Mouse (Mus musculus) embryonic facial prominence, embryonic 10.5 days (tissue): Measurements from ENCODE around the gene Cd5. TPM values are rescaled to one million over a fixed set of nuclear protein-coding genes. Genes with fewer than 3 reads are reported as not detected.

ENCODE experiments used
- DNase-seq: peaks from one replicate; pipeline ENCODE4 v3.0.0-alpha.2; 2017; ENCODE audit warnings: low spot score
- H3K27ac ChIP-seq: fragments of 300-500 bp; sonication (generic); replicated peaks from 2 replicates; pipeline ENCODE4 v1.5.1; 2016; ENCODE audit warnings: mild to moderate bottlenecking
- H3K27me3 ChIP-seq: fragments of 300-500 bp; sonication (generic); replicated peaks from 2 replicates; pipeline ENCODE4 v1.6.1; 2016; ENCODE audit warnings: low read depth, mild to moderate bottlenecking; ENCODE audit not compliant: poor library complexity, severe bottlenecking
- H3K36me3 ChIP-seq: fragments of 300-500 bp; sonication (generic); replicated peaks from 2 replicates; pipeline ENCODE4 v1.6.1; 2016; ENCODE audit warnings: mild to moderate bottlenecking, moderate library complexity
- H3K4me1 ChIP-seq: fragments of 300-500 bp; sonication (generic); 2 replicates; pipeline ENCODE4 v1.6.1; 2016
- H3K4me3 ChIP-seq: fragments of 300-500 bp; sonication (generic); 2 replicates; pipeline ENCODE4 v1.5.1; 2016; ENCODE audit warnings: mild to moderate bottlenecking, moderate library complexity
- H3K9me3 ChIP-seq: fragments of 300-500 bp; sonication (generic); 2 replicates; pipeline ENCODE4 v1.6.1; 2016; ENCODE audit warnings: mild to moderate bottlenecking
- WGBS: fragments of 180-500 bp; shearing (Covaris S2); methylation state at CpG from one replicate; pipeline ENCODE4 v1.1.7; 2016; 5-methylcytosine and 5-hydroxymethylcytosine counted together
- polyA plus RNA-seq: library from polyadenylated mRNA; unstranded; fragments of >200 nt; fragmentation: Nextera tagmentation; extraction: Ambion mirVana; gene quantifications from 2 replicates; pipeline ENCODE4 v1.2.1, GENCODE M21; 2016

The Cd5 gene
- polyA plus RNA-seq, 1 experiment from 2014 or later: 0.15 TPM

- Histone ChIP-seq H3K9me3 (no peaks in the 10 kb centered on the region), H3K27me3 (0 out of 2 replicates have a peak, but pooled peaks cover 5% of the 10 kb centered on the region), H3K4me1 (no peaks in the 10 kb centered on the region), H3K4me3 (no peak overlapping the region), H3K36me3 (no peaks in the 10 kb centered on the region), H3K27ac (no peak overlapping the region)
- DNase-seq: no peak
- WGBS: 78% methylated on average over 12 of the region's 12 CpGs
Observed at GRCm38 (mm10) chr19:10769429-10770195, 30.8 kb upstream of the Cd5 start.

- Histone ChIP-seq H3K27ac (no peak overlapping the region), H3K4me3 (no peak overlapping the region), H3K4me1 (no peaks in the 10 kb centered on the region), H3K36me3 (no peaks in the 10 kb centered on the region), H3K9me3 (no peaks in the 10 kb centered on the region), H3K27me3 (0 out of 2 replicates have a peak, but pooled peaks cover 3% of the 10 kb centered on the region)
- 73% methylated on average over 6 of the region's 6 CpGs for WGBS
- no peak for DNase-seq
Observed at GRCm38 (mm10) chr19:10768694-10769428, 30.1 kb upstream of the Cd5 start.

GRCm38 (mm10) chr19:10767631-10768030, 28.8 kb upstream of the Cd5 start:
- 85% methylated on average over 10 of the region's 10 CpGs for WGBS
- Histone ChIP-seq H3K36me3 (no peaks in the 10 kb centered on the region), H3K27me3 (no peaks in the 10 kb centered on the region), H3K4me3 (no peak overlapping the region), H3K27ac (no peak overlapping the region), H3K9me3 (no peaks in the 10 kb centered on the region), H3K4me1 (no peaks in the 10 kb centered on the region)
- DNase-seq: no peak

GRCm38 (mm10) chr19:10763381-10764031, 24.7 kb upstream of the Cd5 start:
- DNase-seq: no peak
- 87% methylated on average over 21 of the region's 21 CpGs for WGBS
- H3K4me1 ChIP-seq: 0 out of 2 replicates have a peak, but pooled peaks cover 2% of the 10 kb centered on the region
- H3K27me3 ChIP-seq: no peaks in the 10 kb centered on the region
- H3K36me3 ChIP-seq: no peaks in the 10 kb centered on the region
- no peaks in the 10 kb centered on the region for H3K9me3 ChIP-seq
- no peak overlapping the region for H3K4me3 ChIP-seq
- H3K27ac ChIP-seq: no peak overlapping the region

- H3K9me3 ChIP-seq: no peaks in the 10 kb centered on the region
- no peak overlapping the region for H3K4me3 ChIP-seq
- no peak for DNase-seq
- no peak overlapping the region for H3K27ac ChIP-seq
- H3K36me3 ChIP-seq: no peaks in the 10 kb centered on the region
- no peaks in the 10 kb centered on the region for H3K27me3 ChIP-seq
- H3K4me1 ChIP-seq: 0 out of 2 replicates have a peak, but pooled peaks cover 6% of the 10 kb centered on the region
- 85% methylated on average over 6 of the region's 6 CpGs for WGBS
Observed at GRCm38 (mm10) chr19:10762468-10762867, 23.7 kb upstream of the Cd5 start.

DNA sequence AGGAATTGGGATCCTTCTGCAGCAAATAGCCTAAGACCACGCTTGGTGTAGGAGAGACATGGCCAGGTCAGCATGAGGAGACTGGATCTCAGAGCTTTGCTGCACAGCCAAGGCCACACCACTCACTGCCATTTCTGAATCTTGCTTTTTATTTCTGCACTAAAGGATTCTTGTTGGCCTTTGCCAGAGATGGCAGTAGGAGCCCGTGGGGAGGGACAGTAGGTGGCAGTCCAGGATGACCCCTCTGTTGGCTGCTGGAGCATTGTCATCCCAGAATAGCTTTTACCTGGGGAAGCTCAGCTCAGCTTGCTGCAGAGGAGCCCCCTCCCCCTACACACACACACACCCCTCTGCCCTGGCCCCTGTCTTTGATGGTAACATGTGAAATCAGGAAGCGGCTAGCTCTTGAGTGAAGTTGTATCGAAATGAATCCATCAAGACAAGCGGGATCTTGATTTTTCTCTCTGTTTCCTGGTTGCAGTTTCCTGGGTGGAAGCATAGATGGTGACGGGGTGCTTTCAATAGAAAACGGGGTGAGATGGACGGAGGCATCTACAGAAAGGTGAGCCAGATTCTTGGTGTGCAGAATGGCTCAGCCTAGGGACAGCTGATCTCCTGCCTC, 23.1 kb upstream of the Cd5 start:
- Histone ChIP-seq H3K4me3 (no peak overlapping the region), H3K27ac (no peak overlapping the region), H3K27me3 (no peaks in the 10 kb centered on the region), H3K36me3 (no peaks in the 10 kb centered on the region), H3K4me1 (0 out of 2 replicates have a peak, but pooled peaks cover 6% of the 10 kb centered on the region), H3K9me3 (no peaks in the 10 kb centered on the region)
- no peak for DNase-seq
- WGBS: 88% methylated on average over 8 of the region's 8 CpGs

DNA sequence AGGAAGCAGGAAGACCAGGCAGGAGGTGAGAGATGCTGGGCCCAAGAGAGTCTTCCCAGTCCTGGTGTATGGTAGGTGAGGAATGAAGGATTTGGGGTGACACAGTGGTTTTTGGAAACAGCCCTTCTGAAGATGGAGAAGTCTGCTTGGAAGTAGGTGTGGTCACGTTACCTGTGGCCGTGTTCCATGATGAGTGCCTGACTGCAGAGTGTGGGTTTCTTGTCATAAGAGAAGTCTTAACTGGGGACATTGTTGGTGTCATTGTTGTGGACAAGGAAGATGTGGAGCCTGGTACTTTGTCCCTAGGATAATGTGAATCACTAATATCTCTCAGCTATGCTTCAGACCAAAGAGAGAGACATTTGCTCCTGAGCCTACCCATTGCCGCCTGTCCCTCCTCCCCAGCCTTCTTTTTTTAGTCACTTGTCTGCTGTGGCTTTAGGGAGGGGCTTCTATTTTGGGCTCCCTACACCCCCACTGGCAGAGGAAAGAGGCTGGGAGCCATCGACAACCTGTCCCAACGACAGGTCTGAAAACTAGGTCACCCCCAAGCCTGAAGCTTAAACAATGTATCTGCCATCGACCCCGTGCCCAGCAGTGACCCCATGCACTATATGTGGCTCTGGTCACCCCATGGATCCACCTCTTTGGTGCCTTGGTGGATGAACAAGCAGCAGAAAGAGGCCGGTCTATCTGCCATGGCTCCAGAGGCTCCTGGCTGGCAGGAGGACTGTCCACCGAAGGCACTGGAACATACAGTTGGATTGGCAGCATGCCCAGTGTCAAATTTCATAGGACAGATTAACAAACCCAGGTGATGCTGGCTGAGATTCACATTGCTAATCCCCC, 21.4 kb upstream of the Cd5 start:
- H3K9me3 ChIP-seq: no peaks in the 10 kb centered on the region
- H3K27me3 ChIP-seq: no peaks in the 10 kb centered on the region
- 0 out of 2 replicates have a peak, but pooled peaks cover 6% of the 10 kb centered on the region for H3K4me1 ChIP-seq
- H3K36me3 ChIP-seq: no peaks in the 10 kb centered on the region
- DNase-seq: no peak
- no peak overlapping the region for H3K27ac ChIP-seq
- no peak overlapping the region for H3K4me3 ChIP-seq
- 85% methylated on average over 9 of the region's 9 CpGs for WGBS

DNA sequence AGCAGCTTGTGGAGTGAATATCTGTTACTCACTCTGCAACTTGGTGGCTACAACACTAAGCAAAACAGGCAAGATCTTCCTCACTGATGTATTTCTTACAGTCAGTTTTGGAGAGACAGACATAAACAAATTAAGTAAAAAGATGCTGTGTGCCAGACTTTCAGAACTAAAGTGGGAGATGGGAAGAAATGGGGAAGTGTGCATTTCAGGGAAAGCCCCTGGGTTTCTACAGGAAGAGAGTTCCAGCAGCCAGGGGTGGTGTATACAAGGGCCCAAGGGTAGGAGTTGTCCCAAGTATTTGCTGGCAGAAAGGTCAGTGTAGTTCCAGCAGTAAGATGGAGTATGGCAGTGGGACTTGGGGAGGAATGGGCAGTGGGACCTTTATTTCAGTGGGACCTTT, 20.7 kb upstream of the Cd5 start:
- DNase-seq: no peak
- Histone ChIP-seq H3K9me3 (no peaks in the 10 kb centered on the region), H3K4me3 (no peak overlapping the region), H3K27me3 (no peaks in the 10 kb centered on the region), H3K36me3 (no peaks in the 10 kb centered on the region), H3K27ac (no peak overlapping the region), H3K4me1 (0 out of 2 replicates have a peak, but pooled peaks cover 6% of the 10 kb centered on the region)

DNA sequence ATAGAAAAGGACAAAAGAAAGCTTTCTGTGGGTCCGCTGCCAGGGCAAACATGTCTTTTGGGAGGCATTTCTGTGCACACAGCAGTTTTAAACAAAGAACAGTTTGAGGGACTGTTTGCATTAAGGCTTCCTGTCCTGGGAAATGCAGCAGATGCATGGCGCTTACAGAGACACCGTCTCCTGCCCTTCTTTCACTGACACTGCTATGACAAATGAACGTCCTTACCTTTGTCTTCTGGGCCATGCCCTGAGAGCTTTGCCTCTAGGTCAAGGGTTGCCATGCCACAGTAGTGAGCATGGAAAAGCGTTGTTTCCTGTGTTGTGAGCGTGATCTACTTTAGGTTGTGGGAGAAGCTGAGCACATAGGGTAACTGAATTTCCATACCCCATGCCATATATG, 19.9 kb upstream of the Cd5 start:
- H3K27me3 ChIP-seq: no peaks in the 10 kb centered on the region
- H3K9me3 ChIP-seq: no peaks in the 10 kb centered on the region
- no peak overlapping the region for H3K4me3 ChIP-seq
- H3K4me1 ChIP-seq: 0 out of 2 replicates have a peak, but pooled peaks cover 6% of the 10 kb centered on the region
- H3K36me3 ChIP-seq: no peaks in the 10 kb centered on the region
- no peak overlapping the region for H3K27ac ChIP-seq
- 61% methylated on average over 6 of the region's 6 CpGs for WGBS
- DNase-seq: no peak

DNA sequence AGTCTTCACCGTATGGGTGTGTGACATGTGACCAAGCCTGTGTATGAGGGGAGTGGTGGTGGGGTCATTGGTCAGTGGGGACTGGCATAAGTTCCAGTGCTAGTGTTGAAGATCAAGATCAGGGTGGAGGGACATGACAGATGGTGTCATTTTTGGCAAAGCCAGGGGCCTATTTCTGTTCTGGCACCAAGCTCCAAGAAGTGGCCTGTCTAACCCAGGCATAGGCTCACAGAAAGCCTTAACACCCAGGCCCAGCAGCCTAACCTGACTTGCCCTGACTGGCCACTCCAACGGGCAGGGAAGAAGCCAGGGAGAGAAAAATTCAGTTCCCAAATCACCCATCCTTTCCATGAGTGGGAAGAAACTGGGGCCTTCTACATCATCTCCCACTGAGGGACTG, 18.7 kb upstream of the Cd5 start:
- Histone ChIP-seq H3K27me3 (no peaks in the 10 kb centered on the region), H3K36me3 (no peaks in the 10 kb centered on the region), H3K9me3 (no peaks in the 10 kb centered on the region), H3K4me3 (no peak overlapping the region), H3K4me1 (0 out of 2 replicates have a peak, but pooled peaks cover 6% of the 10 kb centered on the region), H3K27ac (no peak overlapping the region)
- DNase-seq: no peak
- WGBS: 89% methylated on average over 2 of the region's 2 CpGs

DNA sequence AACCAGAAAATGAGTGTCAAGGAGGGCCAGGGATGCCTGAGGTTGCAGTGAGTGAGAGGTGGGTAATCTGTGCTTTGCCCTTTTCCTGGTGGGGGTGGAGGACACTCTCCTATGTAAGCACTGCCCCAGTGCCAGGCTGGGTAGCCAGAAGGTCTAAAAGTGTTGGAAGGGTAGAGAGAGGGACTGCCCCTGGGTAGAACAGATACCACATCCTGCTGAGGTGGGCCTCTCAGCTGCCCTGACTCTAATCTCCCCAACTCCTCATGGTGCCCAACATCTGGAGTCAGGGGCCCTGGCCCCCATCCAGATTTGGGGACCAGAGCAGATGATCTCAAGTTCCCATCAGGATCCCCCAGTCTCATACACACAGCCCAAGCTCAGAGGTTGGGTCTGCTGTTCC, 18.3 kb upstream of the Cd5 start:
- Histone ChIP-seq H3K9me3 (no peaks in the 10 kb centered on the region), H3K27me3 (no peaks in the 10 kb centered on the region), H3K27ac (no peak overlapping the region), H3K36me3 (no peaks in the 10 kb centered on the region), H3K4me1 (0 out of 2 replicates have a peak, but pooled peaks cover 6% of the 10 kb centered on the region), H3K4me3 (no peak overlapping the region)
- DNase-seq: no peak

- Histone ChIP-seq H3K36me3 (no peaks in the 10 kb centered on the region), H3K9me3 (no peaks in the 10 kb centered on the region), H3K27ac (no peak overlapping the region), H3K4me3 (no peak overlapping the region), H3K4me1 (no peaks in the 10 kb centered on the region), H3K27me3 (no peaks in the 10 kb centered on the region)
- DNase-seq: no peak
- WGBS: 91% methylated on average over 5 of the region's 5 CpGs
Observed at GRCm38 (mm10) chr19:10752646-10753045, 13.8 kb upstream of the Cd5 start.
